Mouse (Mus musculus) embryonic facial prominence, embryonic 11.5 days (tissue): ENCODE data around the gene Slc18a2. TPM values are rescaled to one million over a fixed set of nuclear protein-coding genes. Genes with fewer than 3 reads are reported as not detected.
A peak's percentile ranks its signal among the peaks of the same experiment; 100 is the strongest.

ENCODE experiments used
- ATAC-seq: fragments of 200-750 bp; cut with Nextera tagmentation; replicated peaks from 2 replicates; pipeline ENCODE4 v1.8.0; 2017; ENCODE audit warnings: low read depth; ENCODE audit not compliant: insufficient number of reproducible peaks, low FRiP score, low TSS enrichment
- DNase-seq: peaks from one replicate; pipeline ENCODE4 v3.0.0-alpha.2; 2015; ENCODE audit warnings: low spot score
- H3K27ac ChIP-seq: fragments of 300-500 bp; sonication (generic); replicated peaks from 2 replicates; pipeline ENCODE4 v1.5.1; 2014; ENCODE audit warnings: mild to moderate bottlenecking, low read depth, low read length, control low read depth
- H3K27me3 ChIP-seq: fragments of 300-500 bp; sonication (generic); 2 replicates; pipeline ENCODE4 v1.6.1; 2014; ENCODE audit warnings: mild to moderate bottlenecking, low read length, moderate library complexity, mixed read lengths; ENCODE audit not compliant: control insufficient read depth, insufficient read depth
- H3K36me3 ChIP-seq: fragments of 300-500 bp; sonication (generic); replicated peaks from 2 replicates; pipeline ENCODE4 v1.6.1; 2014; ENCODE audit warnings: low read depth, mild to moderate bottlenecking, low read length, moderate library complexity, mixed read lengths; ENCODE audit not compliant: control insufficient read depth, insufficient read depth
- H3K4me1 ChIP-seq: fragments of 300-500 bp; sonication (generic); 2 replicates; pipeline ENCODE4 v1.6.1; 2014; ENCODE audit warnings: low read length, mixed read lengths; ENCODE audit not compliant: control insufficient read depth, insufficient read depth
- H3K4me2 ChIP-seq: fragments of 300-500 bp; sonication (generic); 2 replicates; pipeline ENCODE4 v1.6.1; 2014; ENCODE audit warnings: low read depth, mild to moderate bottlenecking, control low read depth, low read length, moderate library complexity
- H3K4me3 ChIP-seq: fragments of 300-500 bp; sonication (generic); 2 replicates; pipeline ENCODE4 v1.5.1; 2014; ENCODE audit warnings: low read depth, low read length, control low read depth
- H3K9ac ChIP-seq: fragments of 300-500 bp; sonication (generic); replicated peaks from 2 replicates; pipeline ENCODE4 v1.6.1; 2014; ENCODE audit warnings: mild to moderate bottlenecking, control low read depth, low read length
- H3K9me3 ChIP-seq: fragments of 300-500 bp; sonication (generic); replicated peaks from 2 replicates; pipeline ENCODE4 v1.6.1; 2016; ENCODE audit warnings: mild to moderate bottlenecking, low read length, inconsistent platforms, mixed read lengths; ENCODE audit not compliant: control insufficient read depth
- WGBS: fragments of 180-500 bp; shearing (Covaris S2); extraction: QIAGEN DNeasy Blood & Tissue Kit; methylation state at CpG from one replicate; pipeline ENCODE4 v1.1.7; 2014; 5-methylcytosine and 5-hydroxymethylcytosine counted together
- polyA plus RNA-seq: library from polyadenylated mRNA; unstranded; fragments of >200 nt; fragmentation: Nextera tagmentation; extraction: Ambion mirVana; gene quantifications from 2 replicates; pipeline ENCODE4 v1.2.1, GENCODE M21; 2014

The Slc18a2 gene
- polyA plus RNA-seq: 11.9 and 14.0 TPM in 2 replicates

GRCm38 (mm10) chr19:59260718-59261442 lies at the start of gene Slc18a2:
Gene Slc18a2 (plus strand): TSS chr19:59260896.
- peak within 1 kb of the TSS; percentile 39 for H3K4me3 ChIP-seq
- peak within 1 kb of the TSS; percentile 93 for H3K4me2 ChIP-seq
- no peaks in the 10 kb centered on the region for H3K9me3 ChIP-seq
- WGBS: under 1% methylated on average over 55 of the region's 55 CpGs
- peaks cover 2% of the 10 kb centered on the region; the same call in 1 of the 2 replicates for H3K4me1 ChIP-seq
- no peaks in the 10 kb centered on the region for H3K36me3 ChIP-seq
- H3K27me3 ChIP-seq: peaks cover 4% of the 10 kb centered on the region
- ATAC-seq (peak; percentile 85), DNase-seq (peak; percentile 78)
- H3K27ac ChIP-seq: no peak within 1 kb of the TSS
- H3K9ac ChIP-seq: peak within 1 kb of the TSS; percentile 19

GRCm38 (mm10) chr19:59216891-59217290 lies 43.8 kb upstream of the Slc18a2 start:
- Histone ChIP-seq H3K9me3 (no peaks in the 10 kb centered on the region), H3K27me3 (no peaks in the 10 kb centered on the region), H3K27ac (no peak overlapping the region), H3K36me3 (no peaks in the 10 kb centered on the region), H3K4me3 (no peak overlapping the region), H3K4me2 (no peak overlapping the region), H3K4me1 (no peaks in the 10 kb centered on the region), H3K9ac (no peak overlapping the region)
- DNase-seq: no peak
- WGBS: 64% methylated on average over 3 of the region's 3 CpGs
- no peak for ATAC-seq

- no peak within 1 kb of the TSS for H3K9ac ChIP-seq
- H3K27me3 ChIP-seq: no peaks in the 10 kb centered on the region
- no peak within 1 kb of the TSS for H3K27ac ChIP-seq
- no peak within 1 kb of the TSS for H3K4me3 ChIP-seq
- H3K9me3 ChIP-seq: no peaks in the 10 kb centered on the region
- ATAC-seq: no peak
- DNase-seq: no peak
- 91% methylated on average over 8 of the region's 8 CpGs for WGBS
- H3K4me1 ChIP-seq: no peaks in the 10 kb centered on the region
- no peaks in the 10 kb centered on the region for H3K36me3 ChIP-seq
- H3K4me2 ChIP-seq: no peak within 1 kb of the TSS
Observed at GRCm38 (mm10) chr19:59218991-59219390, 41.7 kb upstream of the Slc18a2 start, which contains the start of gene Kcnk18. Gene Kcnk18 (plus strand): TSS chr19:59219214.

GRCm38 (mm10) chr19:59221131-59221530 lies 39.6 kb upstream of the Slc18a2 start:
- no peak overlapping the region for H3K4me3 ChIP-seq
- H3K9me3 ChIP-seq: no peaks in the 10 kb centered on the region
- ATAC-seq: no peak
- no peaks in the 10 kb centered on the region for H3K4me1 ChIP-seq
- no peaks in the 10 kb centered on the region for H3K27me3 ChIP-seq
- DNase-seq: no peak
- H3K36me3 ChIP-seq: no peaks in the 10 kb centered on the region
- no peak overlapping the region for H3K4me2 ChIP-seq
- WGBS: 72% methylated on average over 3 of the region's 3 CpGs
- H3K9ac ChIP-seq: no peak overlapping the region
- no peak overlapping the region for H3K27ac ChIP-seq

GRCm38 (mm10) chr19:59228376-59228775 lies 32.3 kb upstream of the Slc18a2 start:
- DNase-seq: no peak
- no peaks in the 10 kb centered on the region for H3K36me3 ChIP-seq
- 56% methylated on average over 3 of the region's 3 CpGs for WGBS
- H3K27me3 ChIP-seq: no peaks in the 10 kb centered on the region
- no peaks in the 10 kb centered on the region for H3K4me1 ChIP-seq
- no peak overlapping the region for H3K4me2 ChIP-seq
- ATAC-seq: no peak
- H3K9me3 ChIP-seq: no peaks in the 10 kb centered on the region
- no peak overlapping the region for H3K27ac ChIP-seq
- H3K9ac ChIP-seq: no peak overlapping the region
- no peak overlapping the region for H3K4me3 ChIP-seq

GRCm38 (mm10) chr19:59232786-59233185 lies 27.9 kb upstream of the Slc18a2 start:
- no peak for DNase-seq
- 67% methylated on average over 5 of the region's 5 CpGs for WGBS

GRCm38 (mm10) chr19:59235001-59235400 lies 25.7 kb upstream of the Slc18a2 start:
- Histone ChIP-seq H3K4me1 (no peaks in the 10 kb centered on the region), H3K9ac (no peak overlapping the region), H3K27ac (no peak overlapping the region), H3K27me3 (no peaks in the 10 kb centered on the region), H3K4me2 (no peak overlapping the region), H3K36me3 (no peaks in the 10 kb centered on the region), H3K9me3 (no peaks in the 10 kb centered on the region), H3K4me3 (no peak overlapping the region)
- no peak for ATAC-seq
- no peak for DNase-seq
- 95% methylated on average over 18 of the region's 18 CpGs for WGBS

More at GRCm38 (mm10) chr19:59232786-59233185, 27.9 kb upstream of the Slc18a2 start:
- Histone ChIP-seq H3K9me3 (no peaks in the 10 kb centered on the region), H3K4me3 (no peak overlapping the region), H3K4me2 (no peak overlapping the region), H3K27ac (no peak overlapping the region), H3K36me3 (no peaks in the 10 kb centered on the region), H3K9ac (no peak overlapping the region), H3K4me1 (no peaks in the 10 kb centered on the region), H3K27me3 (no peaks in the 10 kb centered on the region)
- no peak for ATAC-seq

- no peaks in the 10 kb centered on the region for H3K4me1 ChIP-seq
- ATAC-seq: no peak
- no peaks in the 10 kb centered on the region for H3K27me3 ChIP-seq
- no peak overlapping the region for H3K9ac ChIP-seq
- no peak overlapping the region for H3K27ac ChIP-seq
- no peak overlapping the region for H3K4me2 ChIP-seq
- no peaks in the 10 kb centered on the region for H3K9me3 ChIP-seq
- H3K36me3 ChIP-seq: no peaks in the 10 kb centered on the region
- no peak for DNase-seq
- 75% methylated on average over 6 of the region's 6 CpGs for WGBS
- H3K4me3 ChIP-seq: no peak overlapping the region
Observed at GRCm38 (mm10) chr19:59236046-59236445, 24.6 kb upstream of the Slc18a2 start.
